Mouse (Mus musculus) kidney, embryonic 15.5 days (tissue): ENCODE results near the gene Car15. TPM values are rescaled to one million over a fixed set of nuclear protein-coding genes. Genes with fewer than 3 reads are reported as not detected.
A peak's percentile ranks its signal among the peaks of the same experiment; 100 is the strongest.

Experiments used
- ATAC-seq: fragments of 200-750 bp; cut with Nextera tagmentation; replicated peaks from 2 replicates; pipeline ENCODE4 v1.8.0; 2017; ENCODE audit warnings: moderate TSS enrichment; ENCODE audit not compliant: low FRiP score
- H3K27ac ChIP-seq: fragments of 300-500 bp; sonication (generic); 2 replicates; pipeline ENCODE4 v1.5.1; 2015; ENCODE audit warnings: mild to moderate bottlenecking, inconsistent platforms
- H3K27me3 ChIP-seq: fragments of 300-500 bp; sonication (generic); 2 replicates; pipeline ENCODE4 v1.6.1; 2015; ENCODE audit warnings: inconsistent platforms
- H3K36me3 ChIP-seq: fragments of 300-500 bp; sonication (generic); 2 replicates; pipeline ENCODE4 v1.6.1; 2015; ENCODE audit warnings: inconsistent platforms
- H3K4me1 ChIP-seq: fragments of 300-500 bp; sonication (generic); 2 replicates; pipeline ENCODE4 v1.6.1; 2015; ENCODE audit warnings: inconsistent platforms
- H3K4me2 ChIP-seq: fragments of 300-500 bp; sonication (generic); 2 replicates; pipeline ENCODE4 v1.6.1; 2015; ENCODE audit warnings: moderate library complexity, mild to moderate bottlenecking, inconsistent platforms
- H3K4me3 ChIP-seq: fragments of 300-500 bp; sonication (generic); replicated peaks from 2 replicates; pipeline ENCODE4 v1.5.1; 2015; ENCODE audit warnings: mild to moderate bottlenecking, inconsistent platforms
- H3K9ac ChIP-seq: fragments of 300-500 bp; sonication (generic); 2 replicates; pipeline ENCODE4 v1.6.1; 2015; ENCODE audit warnings: mild to moderate bottlenecking, inconsistent platforms
- H3K9me3 ChIP-seq: fragments of 300-500 bp; sonication (generic); replicated peaks from 2 replicates; pipeline ENCODE4 v1.6.1; 2016; ENCODE audit warnings: inconsistent platforms
- WGBS: fragments of 180-500 bp; shearing (Covaris S2); methylation state at CpG from one replicate; pipeline ENCODE4 v1.1.7; 2015; ENCODE audit warnings: mixed read lengths; 5-methylcytosine and 5-hydroxymethylcytosine counted together
- polyA plus RNA-seq: library from polyadenylated mRNA; unstranded; fragments of >200 nt; fragmentation: Nextera tagmentation; extraction: Ambion mirVana; gene quantifications from 2 replicates; pipeline ENCODE4 v1.2.1, GENCODE M21; 2015

Gene Car15
- polyA plus RNA-seq, 1 experiment from 2014 or later: 20.2 TPM

- no peak overlapping the region for H3K4me3 ChIP-seq
- H3K9ac ChIP-seq: no peak overlapping the region
- ATAC-seq: no peak
- no peak overlapping the region for H3K4me2 ChIP-seq
- 100% methylated on average over 1 of the region's 1 CpGs for WGBS
- peaks cover 93% of the 10 kb centered on the region for H3K36me3 ChIP-seq
- H3K4me1 ChIP-seq: no peaks in the 10 kb centered on the region
- H3K27me3 ChIP-seq: no peaks in the 10 kb centered on the region
- no peaks in the 10 kb centered on the region for H3K9me3 ChIP-seq
- no peak overlapping the region for H3K27ac ChIP-seq
Observed at GRCm38 (mm10) chr16:17851860-17852259, 13.7 kb upstream of the Car15 start.

- no peak for ATAC-seq
- no peak overlapping the region for H3K4me3 ChIP-seq
- WGBS: 96% methylated on average over 5 of the region's 5 CpGs
- no peaks in the 10 kb centered on the region for H3K27me3 ChIP-seq
- H3K27ac ChIP-seq: no peak overlapping the region
- no peaks in the 10 kb centered on the region for H3K9me3 ChIP-seq
- no peak overlapping the region for H3K9ac ChIP-seq
- no peaks in the 10 kb centered on the region for H3K4me1 ChIP-seq
- H3K4me2 ChIP-seq: no peak overlapping the region
- peaks cover 93% of the 10 kb centered on the region for H3K36me3 ChIP-seq
Observed at GRCm38 (mm10) chr16:17851331-17851730, 13.2 kb upstream of the Car15 start.

- Histone ChIP-seq H3K4me1 (no peaks in the 10 kb centered on the region), H3K4me2 (no peak overlapping the region), H3K9me3 (no peaks in the 10 kb centered on the region), H3K36me3 (peaks cover 95% of the 10 kb centered on the region), H3K27me3 (no peaks in the 10 kb centered on the region), H3K9ac (no peak overlapping the region), H3K4me3 (no peak overlapping the region), H3K27ac (no peak overlapping the region)
- 87% methylated on average over 6 of the region's 6 CpGs for WGBS
- no peak for ATAC-seq
Observed at GRCm38 (mm10) chr16:17849486-17849885, 11.3 kb upstream of the Car15 start.

- H3K9me3 ChIP-seq: no peaks in the 10 kb centered on the region
- no peak for ATAC-seq
- H3K9ac ChIP-seq: no peak overlapping the region
- no peak overlapping the region for H3K27ac ChIP-seq
- WGBS: 25% methylated on average over 1 of the region's 1 CpGs
- no peak overlapping the region for H3K4me3 ChIP-seq
- no peaks in the 10 kb centered on the region for H3K4me1 ChIP-seq
- H3K36me3 ChIP-seq: peaks cover 95% of the 10 kb centered on the region
- H3K27me3 ChIP-seq: no peaks in the 10 kb centered on the region
- H3K4me2 ChIP-seq: no peak overlapping the region
Observed at GRCm38 (mm10) chr16:17848928-17849327, 10.8 kb upstream of the Car15 start.

GRCm38 (mm10) chr16:17848431-17848830, 10.3 kb upstream of the Car15 start:
- Histone ChIP-seq H3K27ac (no peak overlapping the region), H3K4me1 (no peaks in the 10 kb centered on the region), H3K4me2 (no peak overlapping the region), H3K27me3 (no peaks in the 10 kb centered on the region), H3K36me3 (peaks cover 96% of the 10 kb centered on the region), H3K9ac (no peak overlapping the region), H3K4me3 (no peak overlapping the region), H3K9me3 (no peaks in the 10 kb centered on the region)
- WGBS: 91% methylated on average over 6 of the region's 6 CpGs
- no peak for ATAC-seq

- no peak overlapping the region for H3K4me3 ChIP-seq
- no peaks in the 10 kb centered on the region for H3K27me3 ChIP-seq
- ATAC-seq: no peak
- no peaks in the 10 kb centered on the region for H3K9me3 ChIP-seq
- no peak overlapping the region for H3K4me2 ChIP-seq
- no peak overlapping the region for H3K9ac ChIP-seq
- H3K4me1 ChIP-seq: no peaks in the 10 kb centered on the region
- WGBS: 88% methylated on average over 10 of the region's 10 CpGs
- H3K27ac ChIP-seq: no peak overlapping the region
- H3K36me3 ChIP-seq: peaks cover 91% of the 10 kb centered on the region
Observed at GRCm38 (mm10) chr16:17843701-17844365, 5.7 kb upstream of the Car15 start.

- Histone ChIP-seq H3K36me3 (peaks cover 77% of the 10 kb centered on the region), H3K27ac (no peak overlapping the region), H3K4me3 (no peak overlapping the region), H3K4me1 (no peaks in the 10 kb centered on the region), H3K9me3 (no peaks in the 10 kb centered on the region), H3K9ac (no peak overlapping the region), H3K4me2 (no peak overlapping the region), H3K27me3 (0 out of 2 replicates have a peak, but pooled peaks cover 2% of the 10 kb centered on the region)
- no peak for ATAC-seq
- 95% methylated on average over 7 of the region's 7 CpGs for WGBS
Observed at GRCm38 (mm10) chr16:17842437-17842836, 4.3 kb upstream of the Car15 start.

GRCm38 (mm10) chr16:17839976-17840375, 1.8 kb upstream of the Car15 start:
- Histone ChIP-seq H3K27ac (no peak overlapping the region), H3K4me2 (no peak overlapping the region), H3K9ac (no peak overlapping the region), H3K27me3 (peaks cover 27% of the 10 kb centered on the region), H3K4me1 (no peaks in the 10 kb centered on the region), H3K36me3 (peaks cover 52% of the 10 kb centered on the region), H3K9me3 (no peaks in the 10 kb centered on the region), H3K4me3 (no peak overlapping the region)
- WGBS: 86% methylated on average over 4 of the region's 4 CpGs
- no peak for ATAC-seq

- H3K36me3 ChIP-seq: peaks cover 7% of the 10 kb centered on the region; the same call in 1 of the 2 replicates
- ATAC-seq: no peak
- no peak overlapping the region for H3K4me2 ChIP-seq
- no peak overlapping the region for H3K9ac ChIP-seq
- no peaks in the 10 kb centered on the region for H3K9me3 ChIP-seq
- peaks cover 29% of the 10 kb centered on the region for H3K4me1 ChIP-seq
- 48% methylated on average over 13 of the region's 13 CpGs for WGBS
- no peak overlapping the region for H3K4me3 ChIP-seq
- H3K27ac ChIP-seq: no peak overlapping the region
- H3K27me3 ChIP-seq: peaks cover 72% of the 10 kb centered on the region
Observed at GRCm38 (mm10) chr16:17835481-17835880, 2.7 kb downstream of the Car15 start.

- peaks cover 81% of the 10 kb centered on the region for H3K27me3 ChIP-seq
Observed at GRCm38 (mm10) chr16:17834543-17834942, 3.6 kb downstream of the Car15 start.

GRCm38 (mm10) chr16:17833681-17834399, 4.3 kb downstream of the Car15 start:
- no peaks in the 10 kb centered on the region for H3K9me3 ChIP-seq

More at GRCm38 (mm10) chr16:17834543-17834942, 3.6 kb downstream of the Car15 start:
- Histone ChIP-seq H3K4me3 (peak overlapping the region; percentile 62), H3K36me3 (no peaks in the 10 kb centered on the region), H3K4me2 (peak overlapping the region; percentile 99), H3K27ac (no peak overlapping the region), H3K9ac (no peak overlapping the region), H3K9me3 (no peaks in the 10 kb centered on the region), H3K4me1 (peaks cover 31% of the 10 kb centered on the region)
- ATAC-seq: no peak
- WGBS: 54% methylated on average over 7 of the region's 7 CpGs

GRCm38 (mm10) chr16:17833321-17833680, 4.9 kb downstream of the Car15 start:
- Histone ChIP-seq H3K9me3 (no peaks in the 10 kb centered on the region), H3K9ac (peak overlapping the region; percentile 44), H3K27me3 (peaks cover 91% of the 10 kb centered on the region), H3K4me1 (peaks cover 31% of the 10 kb centered on the region), H3K4me2 (peak overlapping the region; percentile 99), H3K27ac (no peak overlapping the region), H3K4me3 (peak overlapping the region; percentile 62), H3K36me3 (no peaks in the 10 kb centered on the region)
- under 1% methylated on average over 37 of the region's 37 CpGs for WGBS
- ATAC-seq: no peak

More at GRCm38 (mm10) chr16:17833681-17834399, 4.3 kb downstream of the Car15 start:
- Histone ChIP-seq H3K36me3 (no peaks in the 10 kb centered on the region), H3K4me1 (peaks cover 31% of the 10 kb centered on the region), H3K9ac (peak overlapping the region; percentile 44), H3K27me3 (peaks cover 87% of the 10 kb centered on the region), H3K4me2 (peak overlapping the region; percentile 99), H3K27ac (no peak overlapping the region), H3K4me3 (peak overlapping the region; percentile 62)
- ATAC-seq: peak; percentile 30; the same call in 1 of the 2 replicates
- under 1% methylated on average over 81 of the region's 103 CpGs for WGBS
